Mouse (Mus musculus) CH12.LX (cell line): ENCODE measurements around the gene Ech1. TPM values are rescaled to one million over a fixed set of nuclear protein-coding genes. Genes with fewer than 3 reads are reported as not detected.

Experiments
- DNase-seq: peaks from one replicate; pipeline ENCODE4 v3.0.0-alpha.2; 2013; ENCODE audit errors: extremely low read depth
- H3K27ac ChIP-seq: 2 replicates; pipeline ENCODE4 v1.5.1; 2012; ENCODE audit warnings: low read depth, mild to moderate bottlenecking, control low read depth, moderate library complexity; ENCODE audit not compliant: insufficient read depth
- H3K27me3 ChIP-seq: replicated peaks from 2 replicates; pipeline ENCODE3; 2012; ENCODE audit warnings: inconsistent platforms
- H3K36me3 ChIP-seq, 2 experiments: replicated peaks in 1 of 2; 2 replicates each; pipeline versions ENCODE3 to v1.6.1; 2012; ENCODE audit warnings: inconsistent platforms in 1 of 2, low read length in 1 of 2, mild to moderate bottlenecking in 1 of 2, mixed read lengths in 1 of 2, moderate library complexity in 1 of 2; ENCODE audit not compliant: control insufficient read depth in 1 of 2, insufficient read depth in 1 of 2
- H3K4me1 ChIP-seq, 2 experiments: 2 replicates each; pipeline ENCODE4 v1.6.1; 2012; ENCODE audit warnings: inconsistent platforms in 1 of 2, moderate library complexity in 1 of 2; ENCODE audit not compliant: insufficient read depth in 2 of 2, control insufficient read depth in 1 of 2
- H3K4me2 ChIP-seq: 2 replicates; pipeline ENCODE4 v1.6.1; 2012; ENCODE audit warnings: low read depth, mild to moderate bottlenecking, control low read depth; ENCODE audit not compliant: poor library complexity, insufficient read depth, severe bottlenecking
- H3K4me3 ChIP-seq, 3 experiments: fragments of 150-350 bp in 1 of 3; sonication (generic) in 1 of 3; replicated peaks in 1 of 3; 2 replicates each; pipeline versions ENCODE3 to v1.5.1; 2011 to 2012; ENCODE audit warnings: low read depth in 2 of 3, low read length in 2 of 3, mild to moderate bottlenecking in 2 of 3, moderate library complexity in 2 of 3, control low read depth in 1 of 3, improper control_type of control experiment in 1 of 3, inconsistent platforms in 1 of 3, mixed read lengths in 1 of 3; ENCODE audit not compliant: poor library complexity in 1 of 3
- H3K79me2 ChIP-seq: replicated peaks from 2 replicates; pipeline ENCODE4 v1.6.1; 2012; ENCODE audit warnings: mild to moderate bottlenecking, moderate library complexity; ENCODE audit not compliant: control insufficient read depth, poor library complexity, insufficient read depth, severe bottlenecking; ENCODE audit errors: extremely low read depth
- H3K9ac ChIP-seq: 2 replicates; pipeline ENCODE4 v1.6.1; 2012; ENCODE audit warnings: low read depth, mild to moderate bottlenecking, control low read depth, moderate library complexity; ENCODE audit not compliant: insufficient read depth
- H3K9me3 ChIP-seq: replicated peaks from 2 replicates; pipeline ENCODE3; 2012; ENCODE audit warnings: low read length, inconsistent platforms, mixed read lengths
- CTCF ChIP-seq, 2 experiments: IDR thresholded peaks in 1 of 2; conservative IDR thresholded peaks in 1 of 2; 2 replicates each; pipeline ENCODE4 v1.5.1; 2011 to 2012; ENCODE audit warnings: low read depth in 2 of 2, low read length in 2 of 2, improper control_type of control experiment in 1 of 2, inconsistent platforms in 1 of 2, mild to moderate bottlenecking in 1 of 2, moderate library complexity in 1 of 2
- E2F4 ChIP-seq: IDR thresholded peaks from 2 replicates; pipeline ENCODE4 v1.6.1; 2011; ENCODE audit warnings: low read depth, low read length, improper control_type of control experiment; ENCODE audit not compliant: insufficient replicate concordance
- ELF1 ChIP-seq: IDR thresholded peaks from 2 replicates; pipeline ENCODE4 v1.6.1; 2014; ENCODE audit warnings: low read depth, mild to moderate bottlenecking, inconsistent platforms, low read length, improper control_type of control experiment
- EP300 ChIP-seq: IDR thresholded peaks from 2 replicates; pipeline ENCODE4 v1.6.1; 2011; ENCODE audit warnings: low read length, improper control_type of control experiment
- ETS1 ChIP-seq: conservative IDR thresholded peaks from 2 replicates; pipeline ENCODE4 v1.6.1; 2012; ENCODE audit warnings: low read depth, mild to moderate bottlenecking, inconsistent platforms, low read length, improper control_type of control experiment, moderate library complexity
- HCFC1 ChIP-seq: IDR thresholded peaks from 2 replicates; pipeline ENCODE4 v1.6.1; 2012; ENCODE audit warnings: low read depth, mild to moderate bottlenecking, inconsistent platforms, low read length, improper control_type of control experiment
- IRF4 ChIP-seq: IDR thresholded peaks from 2 replicates; pipeline ENCODE4 v1.6.1; 2014; ENCODE audit warnings: low read depth, mild to moderate bottlenecking, inconsistent platforms, low read length, improper control_type of control experiment
- MAX ChIP-seq: IDR thresholded peaks from 2 replicates; pipeline ENCODE4 v1.6.1; 2011; ENCODE audit warnings: low read length, improper control_type of control experiment
- MEF2A ChIP-seq: IDR thresholded peaks from 2 replicates; pipeline ENCODE4 v1.6.1; 2014; ENCODE audit warnings: low read depth, mild to moderate bottlenecking, inconsistent platforms, low read length, improper control_type of control experiment, borderline replicate concordance
- MXI1 ChIP-seq: IDR thresholded peaks from 2 replicates; pipeline ENCODE4 v1.6.1; 2011; ENCODE audit warnings: mild to moderate bottlenecking, low read depth, low read length, improper control_type of control experiment
- NELFE ChIP-seq: IDR thresholded peaks from 2 replicates; pipeline ENCODE4 v1.6.1; 2011; ENCODE audit warnings: low read depth, low read length, improper control_type of control experiment
- NRF1 ChIP-seq: IDR thresholded peaks from 2 replicates; pipeline ENCODE4 v1.6.1; 2014; ENCODE audit warnings: low read depth, mild to moderate bottlenecking, inconsistent platforms, low read length, improper control_type of control experiment, moderate library complexity
- PAX5 ChIP-seq: IDR thresholded peaks from 2 replicates; pipeline ENCODE4 v1.6.1; 2012; ENCODE audit warnings: low read length, inconsistent platforms, mixed read lengths
- POLR2A ChIP-seq: IDR thresholded peaks from 2 replicates; pipeline ENCODE4 v1.6.1; 2011; ENCODE audit warnings: low read depth, mild to moderate bottlenecking, improper control_type of control experiment, low read length
- POLR2AphosphoS2 ChIP-seq: IDR thresholded peaks from 2 replicates; pipeline ENCODE4 v1.6.1; 2011; ENCODE audit warnings: low read depth, low read length, improper control_type of control experiment
- RAD21 ChIP-seq: IDR thresholded peaks from 2 replicates; pipeline ENCODE4 v1.6.1; 2011; ENCODE audit warnings: low read depth, mild to moderate bottlenecking, low read length, improper control_type of control experiment, moderate library complexity
- SIN3A ChIP-seq: IDR thresholded peaks from 2 replicates; pipeline ENCODE4 v1.6.1; 2012; ENCODE audit warnings: low read length, improper control_type of control experiment, inconsistent platforms
- SMC3 ChIP-seq: IDR thresholded peaks from 2 replicates; pipeline ENCODE4 v1.6.1; 2011; ENCODE audit warnings: low read depth, low read length, improper control_type of control experiment
- TBP ChIP-seq: conservative IDR thresholded peaks from 2 replicates; pipeline ENCODE4 v1.6.1; 2011; ENCODE audit warnings: low read depth, low read length, improper control_type of control experiment
- TCF12 ChIP-seq: IDR thresholded peaks from 2 replicates; pipeline ENCODE4 v1.6.1; 2014; ENCODE audit warnings: low read depth, mild to moderate bottlenecking, inconsistent platforms, low read length, improper control_type of control experiment
- ZC3H11A ChIP-seq: IDR thresholded peaks from 2 replicates; pipeline ENCODE4 v1.6.1; 2012; ENCODE audit warnings: low read depth, mild to moderate bottlenecking, inconsistent platforms, low read length, improper control_type of control experiment
- ZMIZ1 ChIP-seq: IDR thresholded peaks from 2 replicates; pipeline ENCODE4 v1.6.1; 2012; ENCODE audit warnings: low read depth, mild to moderate bottlenecking, inconsistent platforms, low read length, improper control_type of control experiment
- ZNF384 ChIP-seq: IDR thresholded peaks from 2 replicates; pipeline ENCODE4 v1.6.1; 2012; ENCODE audit warnings: low read depth, low read length, improper control_type of control experiment, inconsistent platforms
- dilution Hi-C: fragments of 300-500 bp; cut with MboI; formaldehyde crosslinking; loops from 2 replicates; pipeline ENCODE4 v1.14.3; 2020; ENCODE audit warnings: low sequenced_read_pairs; ENCODE audit not compliant: extremely low pct_unique_long_range_greater_than_20kb, extremely low pct_ligation_motif_present
- in situ Hi-C: fragments of 300-500 bp; cut with MboI; formaldehyde crosslinking; loops from 3 replicates; pipeline ENCODE4 v1.14.3; 2019; ENCODE audit warnings: low sequenced_read_pairs, low pct_ligation_motif_present, low pct_unique_long_range_greater_than_20kb, mixed read lengths
- polyA plus RNA-seq: library from polyadenylated mRNA; unstranded; fragments of >175 nt; gene quantifications from 2 replicates; pipeline ENCODE4 v1.2.1, GENCODE M21; 2012; ENCODE audit warnings: low read depth; ENCODE audit not compliant: insufficient read length
- total RNA-seq, 2 experiments: library from RNA; depleted of rRNA; stranded (reverse); fragments of 300-350 nt in 1 of 2; fragments of >200 nt in 1 of 2; gene quantifications; 2 replicates each; pipeline ENCODE4 v1.2.3; 2012 to 2014

Ech1 gene
- total and polyA plus RNA-seq, 3 experiments: 67.6 to 124 (median 119) TPM

DNA sequence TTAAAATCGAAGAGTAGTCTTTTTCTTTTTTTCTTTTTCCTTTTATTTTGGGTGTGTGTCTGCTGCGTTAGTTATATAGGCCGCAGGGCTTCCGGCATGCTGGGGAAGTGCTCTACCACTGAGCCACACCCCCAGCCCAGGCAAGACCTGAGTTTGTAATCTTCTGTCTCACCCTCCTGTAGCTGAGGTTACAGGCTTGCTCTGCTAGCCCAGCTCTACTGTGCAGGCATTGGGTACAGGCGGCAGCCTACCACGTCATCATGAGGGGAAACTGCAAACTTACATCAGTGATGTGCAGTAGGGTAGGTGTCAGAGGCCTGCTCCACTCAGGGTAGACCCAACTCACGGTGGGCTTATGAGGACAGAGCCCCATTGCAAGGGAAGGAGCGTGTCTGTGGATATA is 43.8 kb upstream of the Ech1 start:
- peak; percentile 85 for DNase-seq
- H3K36me3 ChIP-seq: peaks cover 34 to 71% of the 10 kb centered on the region in 2 experiments
- 0 out of 2 replicates have a peak, but pooled peaks have one; percentile 20 for TF ChIP-seq HCFC1
- peak; percentile 53 for TF ChIP-seq POLR2A
- TF ChIP-seq MXI1: peak; percentile 58
- TF ChIP-seq MAX: peak; percentile 70
- TF ChIP-seq NELFE: peak; percentile 48; the same call in 1 of the 2 replicates
- peak; percentile 76 for TF ChIP-seq ELF1
- TF ChIP-seq TBP: 0 out of 2 replicates have a peak, but pooled peaks have one; percentile 37
- TF ChIP-seq SMC3: no peak
- no peak for TF ChIP-seq MEF2A
- TF ChIP-seq TCF12: 0 out of 2 replicates have a peak, but pooled peaks have one; percentile 13
- 0 out of 2 replicates have a peak, but pooled peaks have one; percentile 12 for TF ChIP-seq POLR2AphosphoS2
- TF ChIP-seq SIN3A: peak; percentile 52
- no peak for TF ChIP-seq RAD21
- TF ChIP-seq, all 38 proteins: peak for 10
- no peaks in the 10 kb centered on the region for H3K79me2 ChIP-seq
- dilution Hi-C loops: no loop called here
- peaks cover 37 to 74% of the 10 kb centered on the region in 2 experiments for H3K4me1 ChIP-seq
- H3K9me3 ChIP-seq: no peaks in the 10 kb centered on the region
- H3K4me2 ChIP-seq: peak overlapping the region; percentile 56
- H3K27ac ChIP-seq: peak overlapping the region; percentile 99
- H3K27me3 ChIP-seq: no peaks in the 10 kb centered on the region
- H3K9ac ChIP-seq: peak overlapping the region; percentile 64
- in situ Hi-C loops: loop anchor here (25.0 kb wide), 1 partner anchor 256 kb away; no protein-coding TSS in a partner anchor
- peak overlapping the region; percentile 20 to 31 (median 27) for H3K4me3 ChIP-seq

DNA sequence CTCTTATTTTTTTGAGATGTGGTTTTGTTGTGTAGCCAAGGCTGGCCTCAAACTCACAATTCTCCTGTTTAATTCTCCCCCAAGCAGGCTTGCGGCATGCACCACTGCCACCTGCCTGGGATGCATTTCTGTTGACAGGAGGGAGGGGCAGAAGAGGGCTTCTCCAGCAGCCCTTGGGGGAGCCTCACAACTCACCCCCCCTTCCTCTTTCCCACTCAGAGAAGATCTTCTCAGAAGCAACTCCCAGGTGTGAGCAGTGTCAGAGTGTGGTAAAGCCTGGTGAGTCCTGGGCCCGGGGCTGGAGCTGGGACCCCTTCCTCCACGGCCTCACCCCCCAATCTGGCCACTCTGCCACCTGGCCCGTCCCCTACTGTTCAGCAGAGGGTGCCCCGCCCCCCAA is 39.9 kb upstream of the Ech1 start:
- Histone ChIP-seq H3K4me3 (no peak overlapping the region), H3K27me3 (no peaks in the 10 kb centered on the region), H3K9ac (no peak overlapping the region), H3K36me3 (peaks cover 19 to 61% of the 10 kb centered on the region in 2 experiments), H3K79me2 (no peaks in the 10 kb centered on the region), H3K4me1 (peaks cover 47 to 96% of the 10 kb centered on the region in 2 experiments), H3K9me3 (no peaks in the 10 kb centered on the region), H3K27ac (no peak overlapping the region), H3K4me2 (no peak overlapping the region)
- TF ChIP-seq EP300 (no peak), ZMIZ1 (no peak), IRF4 (no peak), PAX5 (no peak), HCFC1 (no peak), CTCF (conservative IDR thresholded peaks at IDR 0.05 in 1 of 2, IDR thresholded peaks at IDR 0.05 in 1 of 2; ENCODE audit: low read depth in 2 of 2, low read length in 2 of 2) (no peak), ETS1 (no peak), ZC3H11A (no peak), NRF1 (no peak), E2F4 (no peak), ZNF384 (no peak), TBP (no peak)
- DNase-seq: no peak
- in situ Hi-C loops (loop anchor here (25.0 kb wide), 1 partner anchor 252 kb away; no protein-coding TSS in a partner anchor), dilution Hi-C loops (no loop called here)
